Mouse (Mus musculus) erythroblast, embryonic 14.5 days (primary cell): ENCODE results near the gene Ddx58.

Experiments
- GATA1 ChIP-seq: IDR thresholded peaks from 2 replicates; pipeline ENCODE4 v1.6.1; 2012; ENCODE audit warnings: low read length, inconsistent platforms, mixed read lengths
- TAL1 ChIP-seq: IDR thresholded peaks from 3 replicates; pipeline ENCODE4 v1.6.1; 2012; ENCODE audit warnings: low read length, inconsistent platforms, mixed read lengths

- TF ChIP-seq TAL1 (no peak), GATA1 (no peak)
Measured at GRCm38 (mm10) chr4:40183781-40184180, 55.8 kb downstream of the Ddx58 start.
